Mouse (Mus musculus) adrenal gland, postnatal 10 days (tissue): Measurements from ENCODE around the gene Eif3j1. TPM values are rescaled to one million over a fixed set of nuclear protein-coding genes. Genes with fewer than 3 reads are reported as not detected.
A peak's percentile ranks its signal among the peaks of the same experiment; 100 is the strongest.
"Not testable (repeated sequence)": the region's sequence is repeated elsewhere in the genome, so short reads cannot be mapped to it uniquely, and the experiment has no call there.

Source experiments
- DNase-seq: peaks from one replicate; pipeline ENCODE4 v3.0.0; 2021; ENCODE audit warnings: mixed read lengths
- microRNA-seq: library from miRNA; unstranded; fragments of <30 nt; microRNA quantifications from one replicate; pipeline ENCODE4 v1.2.0, GENCODE M21; 2021
- total RNA-seq, 2 experiments: library from RNA; stranded (reverse); gene quantifications; 2 replicates each; pipeline ENCODE4 v1.2.3; 2021

Eif3j1 gene
- total RNA-seq, 2 experiments from 2014 or later = 16.8 to 16.9 TPM

- DNase-seq = not testable (repeated sequence)
Observed at GRCm38 (mm10) chr2:122097686-122098085, 69.3 kb downstream of the Eif3j1 start.

GRCm38 (mm10) chr2:122102070-122102469, 73.7 kb downstream of the Eif3j1 start:
- DNase-seq = peak; percentile 60

Small RNAs within 50 kb of the gene (microRNA-seq; reads per million reads assigned to microRNA genes)
- gene Gm47314 = not detected

Other genes starting within 250 kb of the Eif3j1 start
- 10 to 100 TPM; 61.2 to 62.7 TPM for gene Frmd5, start 221.5 kb upstream of the Eif3j1 start, total RNA-seq
- gene Casc4, start 161.6 kb upstream of the Eif3j1 start, total RNA-seq = 10 to 100 TPM; 46.4 to 51.3 TPM
- 10 to 100 TPM; 29.4 to 36.7 TPM for gene Ctdspl2, start 72.5 kb upstream of the Eif3j1 start, total RNA-seq
- not detected for gene Mageb3, start 72.5 kb upstream of the Eif3j1 start, total RNA-seq
- 10 to 100 TPM; 14.6 to 16.7 TPM for gene Spg11, start 89.8 kb downstream of the Eif3j1 start, total RNA-seq
- gene B2m, start 119.1 kb downstream of the Eif3j1 start, total RNA-seq = 100 to 1,000 TPM; 300 to 427 TPM
- gene Trim69, start 132.2 kb downstream of the Eif3j1 start, total RNA-seq = not detected
- gene Patl2, start 157.6 kb downstream of the Eif3j1 start, total RNA-seq = under 1 TPM; 0.30 to 0.63 TPM
- gene Terb2, start 157.7 kb downstream of the Eif3j1 start, total RNA-seq = not detected
- gene Sord, start 206.2 kb downstream of the Eif3j1 start, total RNA-seq = 100 to 1,000 TPM in 1 of 2 experiments, 10 to 100 TPM in 1; 96.9 to 127 TPM